Mouse (Mus musculus) kidney, adult 8-10 months (tissue): Measurements from ENCODE around the gene Mag.
A peak's percentile ranks its signal among the peaks of the same experiment; 100 is the strongest.
"Not testable (repeated sequence)": the region's sequence is repeated elsewhere in the genome, so short reads cannot be mapped to it uniquely, and the experiment has no call there.

Experiments
- DNase-seq, 2 experiments: peaks; one replicate each; pipeline ENCODE4 v3.0.0; 2022

Mag gene

DNA sequence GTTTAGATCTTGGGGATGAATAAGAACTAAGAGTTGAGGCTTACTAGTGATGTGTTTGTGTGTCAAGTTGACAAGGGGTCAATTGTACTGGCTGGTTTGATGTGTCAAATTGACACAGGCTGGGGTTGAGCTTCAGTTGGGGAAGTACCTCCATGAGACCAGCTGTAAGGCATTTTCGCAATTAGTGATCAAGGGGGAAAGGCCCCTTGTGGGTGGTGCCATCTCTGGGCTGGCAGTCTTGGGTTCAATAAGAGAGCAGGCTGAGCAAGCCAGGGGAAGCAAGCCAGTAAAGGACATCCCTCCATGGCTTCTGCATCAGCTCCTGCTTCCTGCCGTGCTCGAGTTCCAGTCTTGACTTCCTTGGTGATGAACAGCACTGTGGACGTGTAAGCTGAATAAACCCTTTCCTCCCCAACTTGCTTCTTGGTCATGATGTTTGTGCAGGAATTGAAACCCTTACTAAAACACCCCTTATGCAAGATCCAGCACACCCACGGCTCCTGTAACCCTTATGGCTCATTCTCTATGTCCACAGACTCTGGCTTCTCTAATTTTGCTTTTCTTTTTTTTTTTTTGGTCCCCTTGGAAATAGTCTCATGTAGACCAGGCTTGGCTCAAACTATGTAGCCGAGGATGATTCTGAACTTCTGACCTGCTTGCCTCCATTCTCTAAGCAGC is 20.9 kb upstream of the Mag start:
- not testable (repeated sequence) for DNase-seq

DNA sequence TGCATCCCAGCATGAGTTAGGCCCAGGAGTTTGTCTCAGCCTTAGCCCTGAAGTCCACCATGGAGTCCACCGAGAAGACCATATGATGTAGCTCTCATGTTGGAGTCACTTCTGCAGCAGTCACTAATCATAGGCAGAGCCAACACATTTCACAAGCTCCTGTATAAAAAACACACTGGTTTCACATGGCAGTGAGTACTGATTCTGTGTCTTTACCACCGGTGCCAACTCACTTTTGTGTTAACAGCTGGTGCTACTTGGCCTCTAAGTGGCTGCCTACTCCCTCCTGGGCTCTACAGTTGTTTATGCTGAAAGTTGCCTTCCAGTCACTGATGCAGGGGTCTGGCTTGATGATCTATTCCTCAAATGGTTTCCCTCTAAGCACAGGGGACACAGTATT is 9.9 kb upstream of the Mag start, which contains the start of gene Hamp2:
Hamp2 (minus strand) TSS at position 101 of the 400 bp plus-strand sequence.
- DNase-seq: not testable (repeated sequence)

DNA sequence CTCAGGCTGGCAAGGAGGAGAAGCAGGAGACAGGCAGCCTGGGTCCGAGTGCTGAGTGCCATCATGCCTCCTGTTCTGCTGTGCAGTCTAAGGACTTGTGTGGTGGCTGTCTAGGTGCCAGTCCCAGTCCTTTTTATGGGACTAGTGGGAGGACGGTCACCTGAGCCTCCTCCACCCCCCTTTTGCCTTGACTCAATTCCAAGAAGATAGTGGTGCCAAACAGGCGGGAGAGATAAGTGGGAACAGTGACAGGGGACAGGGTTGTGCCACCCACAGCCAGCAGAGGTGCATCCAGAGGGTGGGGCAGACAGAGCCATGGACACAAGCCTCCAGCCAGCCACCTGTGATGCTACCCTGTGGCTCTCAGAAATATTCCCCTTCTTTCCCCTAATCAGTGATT is 9.4 kb upstream of the Mag start:
- DNase-seq: no peak

DNA sequence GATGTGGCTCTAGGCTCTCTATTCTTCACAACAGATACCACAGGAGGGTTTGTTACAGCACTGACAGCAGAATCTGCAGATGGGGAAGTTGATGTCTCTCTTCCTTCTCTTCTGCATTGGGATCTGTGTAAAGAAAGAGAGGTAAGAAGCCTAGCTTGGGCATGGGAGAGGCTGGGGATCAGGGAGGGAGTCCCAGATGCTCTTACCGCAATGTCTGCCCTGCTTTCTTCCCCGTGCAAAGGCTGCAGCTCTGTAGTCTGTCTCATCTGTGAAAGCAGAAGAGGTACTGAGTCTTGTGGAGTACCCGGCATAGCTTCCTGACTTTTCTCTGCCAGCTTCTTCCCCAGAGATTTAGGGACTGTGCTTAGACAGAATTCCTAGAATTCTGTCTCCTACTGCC is 7.8 kb upstream of the Mag start:
- not testable (repeated sequence) for DNase-seq

DNA sequence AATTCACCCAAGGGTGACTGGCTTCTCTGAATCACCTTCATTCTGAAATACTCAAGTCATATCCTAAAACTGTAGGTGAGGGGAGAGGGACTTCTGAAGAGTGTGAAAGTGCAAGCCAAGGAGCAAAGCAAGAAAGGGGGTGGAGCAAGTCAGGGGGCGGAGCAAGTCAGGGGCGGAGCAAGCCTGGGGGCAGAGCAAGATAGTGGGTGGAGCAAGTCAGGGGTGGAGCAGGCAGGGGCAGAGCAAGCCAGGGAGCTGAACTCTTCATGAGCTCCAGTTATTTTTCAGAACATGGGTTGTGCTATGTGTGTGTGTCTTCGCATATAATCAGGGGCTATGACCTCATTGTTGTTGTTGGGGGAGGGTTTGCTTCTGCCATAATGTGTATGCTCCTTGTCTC is 5.5 kb upstream of the Mag start:
- no peak for DNase-seq

DNA sequence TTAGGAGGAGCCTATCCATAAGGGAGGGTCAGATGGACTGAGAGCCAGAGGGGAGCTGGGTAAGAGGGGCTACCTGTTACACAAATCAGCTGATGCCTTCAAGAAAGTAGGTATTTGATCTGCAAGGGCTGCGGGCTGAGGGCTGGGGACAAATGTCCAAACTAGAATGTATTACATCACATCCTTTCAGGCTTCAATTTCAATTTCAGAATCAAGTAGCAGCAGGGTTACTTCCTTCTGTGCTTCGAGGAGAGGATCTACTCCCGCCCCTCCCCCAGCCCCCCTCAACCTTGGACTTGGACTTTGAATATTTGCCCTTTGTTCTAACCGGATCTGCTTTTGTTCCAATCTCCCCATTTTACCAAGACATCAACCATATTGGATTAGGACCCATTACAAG is 2.5 kb upstream of the Mag start:
- no peak for DNase-seq

DNA sequence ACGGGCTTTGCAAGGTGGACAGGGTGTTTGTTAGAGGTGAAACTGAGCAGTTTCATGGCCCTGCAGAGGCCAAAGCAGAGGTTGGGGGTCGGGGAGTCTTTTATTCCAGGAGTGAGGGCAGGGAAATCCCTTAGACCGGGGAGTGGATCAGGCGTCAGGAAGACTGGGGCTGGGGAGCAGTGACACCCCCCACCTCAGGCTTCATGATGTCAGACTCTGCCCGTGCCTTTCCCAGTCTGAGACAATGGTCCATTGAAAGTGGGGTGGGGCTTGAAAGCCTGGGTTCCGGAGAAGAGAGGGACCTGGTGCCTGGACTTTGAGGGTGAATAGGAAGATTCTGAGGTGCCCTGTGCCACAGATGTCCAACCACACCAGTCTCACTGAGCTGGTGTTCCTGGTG is 2.0 kb upstream of the Mag start:
- DNase-seq: no peak

DNA sequence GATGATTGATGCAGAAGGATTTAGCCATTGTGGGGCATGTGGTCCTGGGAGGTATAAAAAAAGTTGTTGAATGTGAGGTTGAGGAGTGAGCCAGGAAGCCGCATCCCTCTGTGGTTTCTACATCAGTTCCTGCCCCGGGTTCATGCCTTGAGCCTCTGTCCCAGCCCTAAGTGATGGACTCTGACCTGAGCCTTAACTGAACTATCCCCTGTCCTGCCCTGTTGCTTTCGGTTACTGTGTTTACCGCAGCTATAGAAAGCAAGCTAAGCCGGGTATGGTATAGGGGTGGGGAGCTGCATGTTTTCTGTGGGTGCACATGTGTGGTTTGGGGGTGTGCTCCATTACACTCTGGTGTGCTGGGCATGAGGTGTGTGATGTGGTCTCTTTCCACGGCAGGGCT is 4.9 kb downstream of the Mag start:
- DNase-seq: no peak

DNA sequence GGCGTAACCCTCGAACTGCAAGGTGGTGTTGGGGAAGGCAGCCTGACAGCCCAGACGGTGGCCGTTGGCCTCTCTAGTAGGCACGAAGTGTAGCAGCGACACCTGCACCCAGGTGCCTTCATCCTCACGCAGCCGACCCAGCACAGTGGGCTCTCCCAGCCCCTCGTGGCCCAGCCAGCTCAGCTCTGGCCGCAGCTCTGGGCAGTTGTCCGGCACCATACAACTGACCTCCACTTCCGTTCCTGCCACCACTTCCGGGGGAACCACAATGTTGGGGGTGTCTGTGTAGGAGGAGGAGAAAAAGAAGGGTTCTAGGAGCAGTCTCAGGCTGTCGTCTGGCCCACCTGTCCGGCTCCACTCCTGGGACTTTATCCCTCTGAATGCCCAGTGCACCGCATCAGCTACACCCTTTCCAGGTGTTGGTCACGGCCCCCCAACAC is 5.7 kb downstream of the Mag start:
- no peak for DNase-seq

DNA sequence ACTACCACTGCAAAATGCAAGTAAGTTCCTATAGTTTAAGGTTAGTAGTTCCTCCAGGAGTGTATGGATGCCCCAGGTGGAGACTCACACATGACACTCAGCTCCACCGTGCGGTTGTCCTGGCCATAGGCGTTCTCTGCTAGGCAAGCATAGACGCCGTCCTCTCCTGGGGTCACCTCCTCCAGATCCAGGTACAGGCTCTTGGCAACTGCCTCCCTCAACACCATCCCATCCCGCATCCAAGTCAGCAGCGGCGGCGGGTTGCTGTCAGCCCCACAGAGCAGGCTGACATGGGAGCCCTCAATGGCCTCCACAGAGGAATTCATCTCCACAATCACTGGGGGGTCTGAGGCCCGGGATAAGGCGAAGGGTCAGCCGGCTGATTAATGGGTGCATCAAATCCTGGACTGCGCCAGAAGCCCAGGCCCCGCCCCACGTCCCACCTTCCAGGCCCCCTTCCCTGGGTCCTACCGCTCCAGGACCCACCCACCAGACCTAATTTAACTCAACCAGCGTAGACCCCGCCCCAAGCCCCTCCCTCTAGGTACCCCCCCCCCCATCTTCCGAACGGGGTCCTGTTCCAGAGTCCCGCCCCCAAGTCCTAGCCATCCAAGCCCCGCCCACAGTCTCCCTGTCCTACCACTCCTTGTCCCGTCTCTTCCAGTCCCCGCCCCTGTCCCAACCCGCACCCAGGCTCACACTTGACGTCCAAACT is 6.2 kb downstream of the Mag start:
- DNase-seq: no peak

DNA sequence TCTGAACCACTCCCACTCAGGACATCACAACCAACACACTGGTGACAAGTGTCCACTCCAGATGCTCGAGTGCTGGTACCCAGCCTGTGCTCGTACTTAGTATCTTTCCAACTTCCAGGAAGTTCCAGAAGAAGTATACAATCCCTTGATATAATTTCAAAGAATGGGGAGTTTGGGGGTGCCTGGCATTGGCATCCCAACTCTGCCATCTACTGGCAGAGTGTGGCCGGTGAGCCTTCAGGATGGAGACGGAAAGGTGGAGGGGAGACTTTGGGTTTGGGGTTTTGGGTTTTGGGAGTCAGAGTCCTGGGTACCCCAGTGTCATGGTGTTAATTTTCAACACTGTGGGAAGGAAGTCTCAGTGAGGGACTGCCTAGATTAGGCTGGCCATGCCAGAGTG is 10.6 kb downstream of the Mag start:
- DNase-seq: no peak

DNA sequence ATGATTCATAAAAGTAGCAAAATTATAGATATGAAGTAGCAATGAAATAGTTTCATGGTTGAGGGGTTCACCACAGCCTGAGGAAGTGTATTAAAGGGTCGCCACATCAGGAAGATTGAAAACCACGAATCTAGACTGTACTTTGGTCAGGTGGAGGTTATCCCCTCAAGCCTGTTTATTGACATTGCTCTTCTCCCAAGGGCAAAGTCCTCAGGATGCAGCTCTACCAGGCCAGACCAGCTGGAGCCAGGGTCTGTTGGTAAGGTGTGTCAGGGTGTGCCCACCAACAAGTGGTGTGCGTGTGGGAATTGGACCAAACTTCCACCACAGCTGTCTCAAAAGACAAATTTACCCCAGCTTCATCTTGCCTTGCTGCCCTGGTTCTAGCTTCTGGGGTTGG is 19.5 kb downstream of the Mag start:
- no peak for DNase-seq

DNA sequence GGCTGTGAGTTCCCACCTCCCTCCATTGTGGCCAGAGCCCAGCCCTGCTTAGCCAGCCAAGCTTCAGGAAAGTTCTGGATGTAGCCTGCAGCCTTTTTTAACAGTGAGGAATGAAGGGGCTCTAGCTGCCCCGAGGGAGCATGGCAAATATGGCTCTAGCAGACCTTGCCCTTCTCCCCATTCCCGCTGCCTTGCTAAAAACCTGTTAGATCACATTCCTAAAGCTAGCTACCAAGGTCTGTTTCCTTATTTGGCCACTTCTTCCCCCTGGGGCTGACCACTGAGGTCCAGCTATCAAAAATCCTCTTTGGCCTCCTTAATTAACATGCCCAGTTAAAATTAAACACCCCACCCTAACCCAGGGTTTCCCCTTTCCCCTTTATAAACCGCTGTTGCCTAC is 22.2 kb downstream of the Mag start:
- DNase-seq: peak in 1 of 2 experiments; percentile 41

DNA sequence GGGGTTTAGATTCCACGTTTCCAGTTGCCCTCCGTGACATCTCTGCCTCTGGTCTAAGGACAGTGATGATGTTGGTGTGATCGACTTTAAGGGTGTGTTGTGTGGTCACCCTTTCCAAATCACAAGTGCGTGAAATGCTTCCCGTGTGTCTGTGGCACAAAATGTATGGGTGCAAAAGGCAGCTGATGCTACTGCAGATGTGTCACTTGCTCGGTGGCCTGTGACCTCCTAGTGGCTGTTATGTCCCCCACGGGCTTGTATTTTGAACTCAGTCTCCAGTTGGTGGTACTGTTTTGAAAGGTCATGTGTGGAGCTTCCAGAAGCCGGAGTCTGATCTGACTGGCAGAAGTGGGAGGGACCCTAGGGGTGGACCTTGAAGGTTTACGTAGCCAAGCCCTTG is 22.9 kb downstream of the Mag start:
- no peak for DNase-seq

DNA sequence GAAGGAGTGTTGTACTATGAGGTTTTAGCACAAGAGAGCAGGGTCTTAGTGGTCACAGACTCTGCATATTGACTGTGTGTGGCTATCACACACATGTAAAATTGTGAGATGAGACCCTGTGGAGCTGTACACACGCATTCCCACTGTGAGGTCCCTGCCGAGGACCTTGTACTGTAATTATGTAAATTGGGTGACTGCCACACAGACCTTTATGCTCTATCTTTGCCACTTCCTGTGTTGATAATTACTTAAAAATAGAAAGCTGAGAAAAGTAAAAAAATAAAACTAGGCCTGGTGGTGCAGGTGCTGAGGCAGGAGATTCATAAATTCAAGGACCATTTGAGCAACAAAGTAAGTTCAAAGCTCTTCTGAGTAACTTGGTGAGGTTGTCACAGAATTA is 24.0 kb downstream of the Mag start:
- DNase-seq: no peak

DNA sequence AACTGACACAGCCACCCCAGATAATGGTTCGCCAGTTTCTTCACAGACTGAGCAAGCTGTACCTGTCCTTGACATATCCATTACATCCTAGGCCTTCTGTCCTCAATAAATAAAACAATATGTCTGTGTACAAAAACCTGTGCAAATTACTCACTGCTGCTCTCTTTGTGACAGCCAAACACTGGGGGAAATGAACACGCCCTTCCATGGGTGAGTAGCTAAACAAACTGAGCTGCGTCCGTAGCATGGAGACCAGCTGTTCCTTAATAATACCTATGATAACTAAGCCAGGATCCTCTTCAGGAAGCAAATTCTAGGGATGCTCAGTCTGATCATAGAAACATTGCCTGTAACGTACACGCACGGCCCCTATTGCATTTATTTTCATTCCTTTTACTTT is 25.9 kb downstream of the Mag start:
- DNase-seq: no peak

DNA sequence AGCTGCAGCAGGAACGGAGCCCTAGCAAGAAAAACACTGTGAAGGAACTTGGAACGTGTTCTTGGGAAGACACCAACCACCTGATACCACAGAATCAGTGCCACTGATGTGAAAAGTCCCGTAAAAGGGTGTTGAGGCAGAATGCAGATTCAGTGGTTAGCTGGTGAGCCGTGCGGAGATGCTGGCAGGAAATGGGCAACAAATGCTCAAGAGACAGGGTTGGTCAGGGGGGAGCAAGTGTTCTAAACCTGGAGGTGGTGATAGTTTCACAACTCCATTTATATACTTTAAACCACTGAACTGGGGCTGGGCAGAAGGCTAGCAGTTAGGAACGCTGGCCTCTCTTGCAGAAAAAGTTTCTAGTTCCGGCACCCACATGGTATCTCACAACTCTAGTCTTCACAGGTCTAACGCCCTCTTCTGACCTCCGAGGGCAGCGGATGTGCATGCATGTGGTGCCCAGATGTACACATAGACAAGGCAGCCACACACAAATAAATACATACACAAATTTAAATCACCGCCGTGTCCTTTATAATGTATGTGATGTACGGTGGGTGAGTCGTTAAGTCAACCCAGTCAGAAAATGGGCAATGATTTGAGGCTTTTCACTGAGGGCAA is 27.0 kb downstream of the Mag start:
- DNase-seq: no peak

DNA sequence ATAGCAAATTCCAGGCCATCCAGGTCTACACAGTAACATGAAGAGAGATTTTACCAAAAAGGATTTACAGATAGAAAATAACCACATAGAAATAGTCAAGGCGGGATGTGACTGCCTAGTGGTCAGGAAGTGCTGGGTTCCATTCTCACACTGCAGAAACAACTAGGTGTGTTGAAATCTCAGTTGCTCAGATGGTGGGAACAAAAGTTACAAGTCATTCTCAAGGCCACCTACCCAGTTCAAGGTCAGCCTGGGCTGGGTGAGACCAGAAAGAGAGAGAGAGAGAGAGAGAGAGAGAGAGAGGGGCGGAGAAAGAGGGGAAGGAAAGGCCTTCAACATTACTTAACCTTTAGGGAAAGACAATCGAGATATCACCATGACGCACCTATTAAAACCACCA is 27.8 kb downstream of the Mag start:
- DNase-seq: no peak

DNA sequence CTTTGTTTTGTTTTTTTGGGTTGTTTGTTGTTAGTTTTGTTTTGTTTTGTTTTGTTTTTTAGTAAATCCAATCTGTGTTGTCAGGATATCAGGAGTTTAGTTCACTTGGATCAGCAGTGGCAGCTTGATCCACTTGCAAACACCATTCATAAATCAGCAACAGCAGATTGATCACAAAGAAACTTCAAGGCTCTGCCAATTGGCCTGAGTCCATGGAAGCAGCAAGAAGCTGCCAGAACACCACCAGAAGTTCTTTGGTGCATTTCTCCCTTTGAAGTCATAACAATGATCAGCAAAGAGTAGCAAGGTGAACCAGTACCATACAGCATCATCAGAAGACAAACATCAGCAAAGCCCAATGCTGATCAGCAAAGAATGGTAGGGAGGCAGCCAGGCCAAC is 30.6 kb downstream of the Mag start:
- no peak for DNase-seq

DNA sequence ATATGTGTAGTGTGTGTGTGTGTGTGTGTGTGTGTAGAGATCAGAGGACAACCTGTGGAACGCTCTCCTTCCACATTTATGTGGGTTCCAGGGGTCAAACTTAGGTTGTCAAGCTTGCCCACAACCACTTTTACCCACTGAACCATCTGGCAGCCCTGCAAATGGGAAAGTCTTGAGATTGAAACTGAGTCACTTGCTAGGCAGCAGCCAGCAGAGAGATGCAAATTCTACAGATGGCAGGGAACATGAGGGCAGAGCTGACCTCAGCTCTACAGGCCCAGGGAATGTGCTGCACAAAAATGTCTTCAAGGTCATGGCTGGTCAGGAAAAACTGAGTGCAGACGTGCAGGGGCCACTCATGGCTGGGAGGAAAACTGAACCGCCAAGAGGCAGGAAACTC is 33.3 kb downstream of the Mag start:
- DNase-seq: no peak

DNA sequence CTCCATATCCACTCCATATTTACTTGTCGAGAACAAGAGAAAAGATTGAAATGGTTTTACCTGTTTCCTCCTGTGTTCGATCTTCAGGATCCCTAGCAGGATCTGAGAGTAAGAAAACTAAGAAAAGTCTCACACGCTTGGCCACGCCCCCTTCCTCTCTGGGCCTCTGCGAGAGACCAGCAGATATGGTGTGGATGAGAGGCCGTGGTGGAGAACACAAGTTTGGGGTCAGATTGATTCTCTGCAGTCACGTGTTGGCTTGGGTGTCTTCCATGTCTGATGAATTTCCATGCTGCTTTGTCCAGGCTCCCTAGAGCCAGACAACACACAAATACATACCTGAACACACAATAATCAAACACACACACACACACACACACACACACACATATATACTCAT is 34.5 kb downstream of the Mag start, which contains the start of gene Cd22:
Cd22 (minus strand) TSS at position 167 of the 400 bp plus-strand sequence.
- no peak for DNase-seq

DNA sequence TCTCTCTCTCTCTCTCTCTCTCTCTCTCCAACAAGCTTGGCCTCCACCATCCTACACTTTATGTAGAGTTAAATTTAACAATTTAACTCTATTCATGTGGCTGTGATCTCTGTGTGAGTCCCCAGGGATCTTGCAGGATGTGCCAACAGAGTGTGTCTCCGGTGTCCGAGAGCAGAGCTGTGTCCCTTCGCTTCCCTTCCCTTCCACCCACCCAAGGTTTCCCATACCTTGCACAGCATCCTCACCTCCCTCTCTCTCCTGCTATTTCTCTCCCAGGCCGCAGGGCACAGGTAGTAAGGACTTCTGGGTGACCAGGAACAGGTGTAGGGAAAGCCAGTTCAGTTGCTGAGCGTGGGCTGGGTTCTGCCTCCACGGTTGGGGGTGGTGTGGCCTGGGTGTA is 35.7 kb downstream of the Mag start:
- DNase-seq: no peak

DNA sequence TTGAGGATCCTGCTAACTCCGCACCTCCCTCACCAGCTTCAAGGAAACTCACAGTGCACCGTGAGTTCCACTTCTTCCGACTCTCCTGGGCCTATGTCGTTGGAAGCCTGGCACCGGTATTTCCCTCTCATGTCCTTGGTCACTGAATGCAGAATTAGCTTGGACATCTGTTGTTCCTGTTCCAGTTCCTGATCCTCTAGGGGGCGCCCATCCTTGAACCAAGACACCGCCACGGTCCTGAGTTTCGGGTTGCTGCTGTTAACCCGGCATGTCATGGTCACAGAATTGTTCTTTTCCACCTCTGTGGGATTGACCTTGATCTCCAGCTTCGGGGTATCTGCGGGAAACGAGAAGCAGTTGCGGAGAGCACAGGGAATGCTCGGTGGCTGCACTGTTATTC is 41.6 kb downstream of the Mag start:
- peak; percentile 49 to 82 for DNase-seq

DNA sequence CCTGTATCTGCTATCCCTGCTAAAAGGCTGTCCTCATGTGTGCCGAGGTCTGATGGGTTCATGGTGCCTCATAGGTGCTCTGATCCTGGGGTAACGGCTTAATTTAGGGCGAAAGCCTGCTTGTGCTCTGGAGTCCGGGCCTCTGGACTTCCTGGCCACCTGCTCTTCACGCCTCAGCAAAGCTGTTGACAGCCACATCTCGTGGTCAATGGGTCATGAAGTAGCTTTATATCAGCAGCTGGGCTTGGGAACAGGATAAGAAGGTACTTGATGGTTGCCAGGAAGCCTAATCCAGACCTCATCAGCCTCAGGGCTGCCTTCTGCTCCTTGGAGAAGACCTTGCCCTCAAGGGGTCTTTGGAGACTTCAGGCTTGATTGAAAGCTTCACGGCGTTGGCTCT is 51.3 kb downstream of the Mag start:
- no peak for DNase-seq
